Mouse (Mus musculus) stomach, embryonic 15.5 days (tissue): ENCODE data around the gene Calm4. TPM values are rescaled to one million over a fixed set of nuclear protein-coding genes. Genes with fewer than 3 reads are reported as not detected.
"Not testable (repeated sequence)": the region's sequence is repeated elsewhere in the genome, so short reads cannot be mapped to it uniquely, and the experiment has no call there.

Experiments used
- ATAC-seq: fragments of 200-750 bp; cut with Nextera tagmentation; 2 replicates; pipeline ENCODE4 v1.8.0; 2017; ENCODE audit warnings: low read depth, moderate number of reproducible peaks, moderate TSS enrichment; ENCODE audit not compliant: insufficient read depth, low FRiP score
- H3K27ac ChIP-seq: fragments of 300-500 bp; sonication (generic); 2 replicates; pipeline ENCODE4 v1.5.1; 2015; ENCODE audit warnings: mild to moderate bottlenecking, inconsistent platforms
- H3K27me3 ChIP-seq: fragments of 300-500 bp; sonication (generic); replicated peaks from 2 replicates; pipeline ENCODE4 v1.6.1; 2015; ENCODE audit warnings: inconsistent platforms
- H3K36me3 ChIP-seq: fragments of 300-500 bp; sonication (generic); 2 replicates; pipeline ENCODE4 v1.6.1; 2015; ENCODE audit warnings: inconsistent platforms
- H3K4me1 ChIP-seq: fragments of 300-500 bp; sonication (generic); 2 replicates; pipeline ENCODE4 v1.6.1; 2015; ENCODE audit warnings: inconsistent platforms
- H3K4me2 ChIP-seq: fragments of 300-500 bp; sonication (generic); 2 replicates; pipeline ENCODE4 v1.6.1; 2015; ENCODE audit warnings: mild to moderate bottlenecking, inconsistent platforms
- H3K4me3 ChIP-seq: fragments of 300-500 bp; sonication (generic); replicated peaks from 2 replicates; pipeline ENCODE4 v1.5.1; 2015; ENCODE audit warnings: inconsistent platforms
- H3K9ac ChIP-seq: fragments of 300-500 bp; sonication (generic); 2 replicates; pipeline ENCODE4 v1.6.1; 2015; ENCODE audit warnings: inconsistent platforms
- H3K9me3 ChIP-seq: fragments of 300-500 bp; sonication (generic); 2 replicates; pipeline ENCODE4 v1.6.1; 2016; ENCODE audit warnings: inconsistent platforms
- WGBS: fragments of 180-500 bp; shearing (Covaris S2); methylation state at CpG from one replicate; pipeline ENCODE4 v1.1.7; 2015; 5-methylcytosine and 5-hydroxymethylcytosine counted together
- polyA plus RNA-seq: library from polyadenylated mRNA; unstranded; fragments of >200 nt; fragmentation: Nextera tagmentation; extraction: Ambion mirVana; gene quantifications from 2 replicates; pipeline ENCODE4 v1.2.1, GENCODE M21; 2015

Calm4 gene
- polyA plus RNA-seq, 1 experiment from 2014 or later = 0.39 TPM

- 57% methylated on average over 4 of the region's 4 CpGs for WGBS
These were observed 15.5 kb upstream of the Calm4 start for GRCm38 (mm10) chr13:3822105-3822504.

GRCm38 (mm10) chr13:3825726-3826125 lies 11.8 kb upstream of the Calm4 start:
- Histone ChIP-seq H3K9me3 (no peaks in the 10 kb centered on the region), H3K27me3 (no peaks in the 10 kb centered on the region), H3K27ac (no peak overlapping the region), H3K36me3 (no peaks in the 10 kb centered on the region), H3K9ac (no peak overlapping the region), H3K4me3 (no peak overlapping the region), H3K4me2 (no peak overlapping the region), H3K4me1 (no peaks in the 10 kb centered on the region)
- no peak for ATAC-seq

More at GRCm38 (mm10) chr13:3822105-3822504, 15.5 kb upstream of the Calm4 start:
- no peaks in the 10 kb centered on the region for H3K4me1 ChIP-seq
- no peak overlapping the region for H3K9ac ChIP-seq
- no peaks in the 10 kb centered on the region for H3K9me3 ChIP-seq
- no peak overlapping the region for H3K4me2 ChIP-seq
- ATAC-seq = no peak
- no peaks in the 10 kb centered on the region for H3K27me3 ChIP-seq
- H3K36me3 ChIP-seq = no peaks in the 10 kb centered on the region
- H3K27ac ChIP-seq = no peak overlapping the region
- no peak overlapping the region for H3K4me3 ChIP-seq

GRCm38 (mm10) chr13:3831546-3831945 lies 6.0 kb upstream of the Calm4 start:
- no peak overlapping the region for H3K4me2 ChIP-seq
- WGBS = 67% methylated on average over 5 of the region's 5 CpGs
- ATAC-seq = no peak
- H3K9me3 ChIP-seq = no peaks in the 10 kb centered on the region
- no peaks in the 10 kb centered on the region for H3K4me1 ChIP-seq
- no peak overlapping the region for H3K9ac ChIP-seq
- no peaks in the 10 kb centered on the region for H3K36me3 ChIP-seq
- H3K4me3 ChIP-seq = no peak overlapping the region
- H3K27ac ChIP-seq = peak overlapping the region; percentile 48; the same call in 1 of the 2 replicates
- no peaks in the 10 kb centered on the region for H3K27me3 ChIP-seq

- WGBS = 46% methylated on average over 1 of the region's 1 CpGs
- ATAC-seq = peak; percentile 58; the same call in 1 of the 2 replicates
- no peak overlapping the region for H3K4me3 ChIP-seq
- H3K9ac ChIP-seq = no peak overlapping the region
- H3K36me3 ChIP-seq = no peaks in the 10 kb centered on the region
- H3K27me3 ChIP-seq = no peaks in the 10 kb centered on the region
- H3K27ac ChIP-seq = peak overlapping the region; percentile 59
- H3K4me1 ChIP-seq = no peaks in the 10 kb centered on the region
- no peaks in the 10 kb centered on the region for H3K9me3 ChIP-seq
- no peak overlapping the region for H3K4me2 ChIP-seq
These were observed 5.6 kb upstream of the Calm4 start for GRCm38 (mm10) chr13:3831994-3832393.

- Histone ChIP-seq H3K4me3 (no peak overlapping the region), H3K9ac (no peak overlapping the region), H3K36me3 (no peaks in the 10 kb centered on the region), H3K27ac (peak overlapping the region; percentile 59), H3K9me3 (no peaks in the 10 kb centered on the region), H3K27me3 (no peaks in the 10 kb centered on the region), H3K4me1 (no peaks in the 10 kb centered on the region), H3K4me2 (no peak overlapping the region)
- ATAC-seq = no peak
- WGBS = 35% methylated on average over 2 of the region's 2 CpGs
These were observed 5.1 kb upstream of the Calm4 start for GRCm38 (mm10) chr13:3832450-3832849.

- not testable (repeated sequence) for H3K27ac ChIP-seq, ATAC-seq, H3K36me3 ChIP-seq, H3K4me3 ChIP-seq, H3K9ac ChIP-seq, H3K4me1 ChIP-seq, H3K4me2 ChIP-seq, H3K27me3 ChIP-seq, H3K9me3 ChIP-seq
These were observed 3.9 kb upstream of the Calm4 start for GRCm38 (mm10) chr13:3833644-3834043.

- ATAC-seq, H3K36me3 ChIP-seq, H3K4me2 ChIP-seq, H3K4me1 ChIP-seq, H3K9ac ChIP-seq, H3K27me3 ChIP-seq, H3K27ac ChIP-seq, H3K9me3 ChIP-seq, H3K4me3 ChIP-seq: not testable (repeated sequence)
These were observed 3.1 kb downstream of the Calm4 start for GRCm38 (mm10) chr13:3840662-3841061.

GRCm38 (mm10) chr13:3850330-3850729 lies 12.8 kb downstream of the Calm4 start:
- ATAC-seq = no peak
- 74% methylated on average over 1 of the region's 1 CpGs for WGBS
- no peaks in the 10 kb centered on the region for H3K9me3 ChIP-seq
- H3K27ac ChIP-seq = no peak overlapping the region
- no peaks in the 10 kb centered on the region for H3K36me3 ChIP-seq
- H3K9ac ChIP-seq = no peak overlapping the region
- no peaks in the 10 kb centered on the region for H3K27me3 ChIP-seq
- no peak overlapping the region for H3K4me2 ChIP-seq
- H3K4me1 ChIP-seq = no peaks in the 10 kb centered on the region
- H3K4me3 ChIP-seq = no peak overlapping the region

- ATAC-seq, H3K4me1 ChIP-seq, H3K9ac ChIP-seq, H3K4me3 ChIP-seq, H3K9me3 ChIP-seq, H3K36me3 ChIP-seq, H3K27ac ChIP-seq, H3K4me2 ChIP-seq, H3K27me3 ChIP-seq: not testable (repeated sequence)
- 88% methylated on average over 3 of the region's 3 CpGs for WGBS
These were observed 16.2 kb downstream of the Calm4 start, which contains the start of gene Calm5 for GRCm38 (mm10) chr13:3853648-3854333. TSS of gene Calm5 (plus strand) at chr13:3854173.

- ATAC-seq = no peak
- Histone ChIP-seq H3K4me3 (no peak overlapping the region), H3K9ac (no peak overlapping the region), H3K27ac (no peak overlapping the region), H3K27me3 (no peaks in the 10 kb centered on the region), H3K4me2 (no peak overlapping the region), H3K36me3 (no peaks in the 10 kb centered on the region), H3K9me3 (no peaks in the 10 kb centered on the region), H3K4me1 (no peaks in the 10 kb centered on the region)
- WGBS = 79% methylated on average over 2 of the region's 2 CpGs
These were observed 17.3 kb downstream of the Calm4 start for GRCm38 (mm10) chr13:3854856-3855255.

- no peaks in the 10 kb centered on the region for H3K9me3 ChIP-seq
- no peak overlapping the region for H3K27ac ChIP-seq
- no peaks in the 10 kb centered on the region for H3K36me3 ChIP-seq
- ATAC-seq = no peak
- H3K27me3 ChIP-seq = no peaks in the 10 kb centered on the region
- no peak overlapping the region for H3K4me2 ChIP-seq
- no peaks in the 10 kb centered on the region for H3K4me1 ChIP-seq
- H3K9ac ChIP-seq = no peak overlapping the region
- no peak overlapping the region for H3K4me3 ChIP-seq
- WGBS = 72% methylated on average over 1 of the region's 1 CpGs
These were observed 18.7 kb downstream of the Calm4 start for GRCm38 (mm10) chr13:3856252-3856651.

GRCm38 (mm10) chr13:3861251-3861650 lies 23.7 kb downstream of the Calm4 start:
- Histone ChIP-seq H3K9ac (no peak overlapping the region), H3K27ac (no peak overlapping the region), H3K27me3 (no peaks in the 10 kb centered on the region), H3K4me2 (no peak overlapping the region), H3K4me1 (peaks cover 6% of the 10 kb centered on the region; the same call in 1 of the 2 replicates), H3K36me3 (no peaks in the 10 kb centered on the region), H3K9me3 (no peaks in the 10 kb centered on the region), H3K4me3 (no peak overlapping the region)
- WGBS = 79% methylated on average over 8 of the region's 8 CpGs
- no peak; the same call in 1 of the 2 replicates for ATAC-seq

GRCm38 (mm10) chr13:3862325-3862724 lies 24.8 kb downstream of the Calm4 start:
- H3K27ac ChIP-seq = no peak overlapping the region
- WGBS = 67% methylated on average over 3 of the region's 3 CpGs

More at GRCm38 (mm10) chr13:3862325-3862724, 24.8 kb downstream of the Calm4 start:
- Histone ChIP-seq H3K9me3 (no peaks in the 10 kb centered on the region), H3K27me3 (no peaks in the 10 kb centered on the region), H3K9ac (no peak overlapping the region), H3K4me3 (no peak overlapping the region), H3K4me2 (no peak overlapping the region), H3K4me1 (peaks cover 6% of the 10 kb centered on the region; the same call in 1 of the 2 replicates), H3K36me3 (no peaks in the 10 kb centered on the region)
- ATAC-seq = no peak
